Mouse (Mus musculus) ES-Bruce4 (cell line): ENCODE data around the gene Nsrp1. TPM values are rescaled to one million over a fixed set of nuclear protein-coding genes. Genes with fewer than 3 reads are reported as not detected.
"Not testable (repeated sequence)": the region's sequence is repeated elsewhere in the genome, so short reads cannot be mapped to it uniquely, and the experiment has no call there.

ENCODE experiments used
- H3K27ac ChIP-seq: 2 replicates; pipeline ENCODE4 v1.5.1; 2012; ENCODE audit warnings: low read length, inconsistent platforms; ENCODE audit not compliant: insufficient read depth
- H3K27me3 ChIP-seq: 2 replicates; pipeline ENCODE4 v1.6.1; 2012; ENCODE audit warnings: mild to moderate bottlenecking, low read length, inconsistent platforms; ENCODE audit not compliant: control insufficient read depth, poor library complexity, insufficient read depth, severe bottlenecking
- H3K36me3 ChIP-seq: 2 replicates; pipeline ENCODE4 v1.6.1; 2012; ENCODE audit warnings: inconsistent platforms, mild to moderate bottlenecking, low read length, moderate library complexity; ENCODE audit not compliant: control insufficient read depth, poor library complexity, insufficient read depth, severe bottlenecking
- H3K4me1 ChIP-seq: one replicate; pipeline ENCODE4 v1.8.1; 2011; ENCODE audit warnings: low read length; ENCODE audit not compliant: control insufficient read depth, insufficient read depth
- H3K4me3 ChIP-seq: 2 replicates; pipeline ENCODE4 v1.5.1; 2011; ENCODE audit warnings: low read depth, mild to moderate bottlenecking, low read length
- H3K9ac ChIP-seq: 2 replicates; pipeline ENCODE4 v1.6.1; 2012; ENCODE audit warnings: low read depth, mild to moderate bottlenecking, inconsistent platforms; ENCODE audit not compliant: poor library complexity, severe bottlenecking
- H3K9me3 ChIP-seq: replicated peaks from 2 replicates; pipeline ENCODE4 v1.6.1; 2012; ENCODE audit warnings: mild to moderate bottlenecking, low read length, inconsistent platforms; ENCODE audit not compliant: control insufficient read depth, poor library complexity, insufficient read depth, severe bottlenecking
- CTCF ChIP-seq: IDR thresholded peaks from one replicate; pipeline ENCODE4 v1.8.1; 2011; ENCODE audit warnings: low read depth, low read length
- EP300 ChIP-seq: IDR thresholded peaks from 2 replicates; pipeline ENCODE4 v1.6.1; 2011; ENCODE audit warnings: low read depth, low read length; ENCODE audit not compliant: insufficient read depth
- POLR2A ChIP-seq: IDR thresholded peaks from one replicate; pipeline ENCODE4 v1.8.1; 2011; ENCODE audit warnings: low read length; ENCODE audit not compliant: insufficient read depth
- polyA plus RNA-seq: library from polyadenylated mRNA; stranded (reverse); fragments of >200 nt; gene quantifications from 2 replicates; pipeline ENCODE4 v1.2.4, GENCODE M21; 2011; ENCODE audit warnings: low read depth; ENCODE audit not compliant: missing spikeins, insufficient read depth, insufficient read length

Nsrp1 gene
- 28.3 and 35.4 TPM in 2 replicates for polyA plus RNA-seq

DNA sequence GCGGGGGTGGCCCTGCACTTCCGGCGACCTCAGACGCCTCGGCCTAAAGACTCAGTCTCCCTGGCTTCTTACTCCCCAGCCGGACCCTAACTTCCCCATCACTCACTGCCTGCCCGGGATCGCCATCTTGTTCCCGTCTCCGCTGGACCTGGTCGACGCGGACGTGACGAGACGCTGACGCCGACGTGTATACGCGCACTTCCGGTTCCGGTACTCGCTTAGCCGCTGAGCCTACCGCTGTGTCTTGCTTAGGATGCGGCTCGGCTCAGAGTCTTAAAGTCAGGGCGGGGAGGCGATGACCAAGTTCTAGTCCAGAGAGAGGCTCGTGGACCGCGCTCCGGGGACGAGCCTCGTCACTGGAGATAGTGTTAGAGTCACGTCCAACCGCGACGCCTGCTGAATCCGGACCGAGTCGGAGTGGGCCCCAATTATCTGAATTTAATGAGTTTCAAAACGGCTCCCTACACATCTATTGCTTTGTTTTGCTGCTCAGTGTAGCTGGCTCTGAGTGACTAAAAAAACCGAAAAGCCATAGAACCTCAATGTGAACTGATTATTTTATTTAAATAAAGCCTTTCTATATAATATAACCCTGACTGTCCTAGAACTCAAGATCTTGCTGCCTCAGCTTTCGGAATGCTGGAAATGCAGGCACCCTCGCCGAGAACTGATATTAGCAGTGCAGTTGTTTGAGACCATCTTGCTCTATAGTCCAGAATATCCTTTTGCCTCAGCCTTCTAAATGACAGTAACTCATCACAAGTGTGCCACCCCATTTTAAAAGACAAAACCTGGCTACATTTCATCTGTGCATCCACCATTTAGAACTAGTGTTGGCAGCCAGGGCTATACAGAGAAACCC, at the start of gene Nsrp1:
Nsrp1 (minus strand) TSS at position 163 of the 862 bp plus-strand sequence.
- Histone ChIP-seq H3K27me3 (no peaks in the 10 kb centered on the region), H3K9me3 (no peaks in the 10 kb centered on the region), H3K36me3 (peaks cover 24% of the 10 kb centered on the region), H3K9ac (peak within 1 kb of the TSS; percentile 79), H3K4me1 (no peaks in the 10 kb centered on the region), H3K27ac (peak within 1 kb of the TSS; percentile 39; the same call in 1 of the 2 replicates), H3K4me3 (peak within 1 kb of the TSS; percentile 75)
- TF ChIP-seq POLR2A (peak; percentile 67), EP300 (no peak)

DNA sequence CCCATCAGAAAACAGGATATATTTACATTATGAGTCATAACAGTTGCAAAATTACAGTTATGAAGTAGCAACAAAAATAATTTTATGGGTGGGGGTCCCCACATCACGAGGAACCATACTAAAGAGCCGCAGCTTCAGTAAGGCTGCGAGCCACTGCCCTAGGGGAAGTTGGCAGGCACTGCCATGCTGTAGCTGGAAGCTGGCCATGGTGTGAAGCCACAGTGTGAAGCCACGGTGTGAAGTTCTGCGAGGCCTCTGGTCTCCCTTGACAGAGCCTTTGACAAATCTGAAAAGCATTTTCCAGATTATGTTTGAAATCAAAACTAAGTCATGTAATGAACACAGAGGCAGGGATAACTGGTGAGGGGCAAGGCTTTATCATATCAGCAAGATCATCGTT, 32.9 kb upstream of the Nsrp1 start:
- H3K9me3 ChIP-seq, result no peaks in the 10 kb centered on the region
- no peak overlapping the region for H3K4me3 ChIP-seq
- no peaks in the 10 kb centered on the region for H3K27me3 ChIP-seq
- no peak overlapping the region for H3K27ac ChIP-seq
- peaks cover 2% of the 10 kb centered on the region for H3K4me1 ChIP-seq
- no peaks in the 10 kb centered on the region for H3K36me3 ChIP-seq
- TF ChIP-seq EP300 (no peak), CTCF (no peak), POLR2A (no peak)
- H3K9ac ChIP-seq, result no peak overlapping the region

DNA sequence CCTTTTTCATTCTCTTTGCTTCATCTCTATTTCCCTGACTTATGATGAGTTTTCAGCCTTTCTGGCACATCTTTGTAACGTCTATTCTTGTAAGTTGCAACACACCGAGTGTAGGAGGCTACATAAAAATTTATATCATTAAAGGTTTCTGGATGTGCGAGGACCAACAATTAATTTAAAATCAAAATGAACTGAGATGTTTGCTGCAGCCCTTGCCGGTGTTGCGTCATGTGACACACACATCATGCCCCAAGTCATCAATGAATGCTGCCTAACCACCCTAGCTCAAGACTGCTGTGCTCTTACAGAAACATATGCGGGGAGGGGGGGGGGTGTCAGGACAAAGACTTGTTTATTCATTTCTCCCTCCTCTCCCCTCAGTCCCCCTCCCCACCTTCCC, 30.2 kb upstream of the Nsrp1 start:
- H3K27ac ChIP-seq, result no peak overlapping the region
- H3K9ac ChIP-seq, result no peak overlapping the region
- no peaks in the 10 kb centered on the region for H3K36me3 ChIP-seq
- no peaks in the 10 kb centered on the region for H3K27me3 ChIP-seq
- no peak for TF ChIP-seq POLR2A
- no peak for TF ChIP-seq CTCF
- TF ChIP-seq EP300, result no peak
- H3K9me3 ChIP-seq, result no peaks in the 10 kb centered on the region
- H3K4me1 ChIP-seq, result peaks cover 2% of the 10 kb centered on the region
- no peak overlapping the region for H3K4me3 ChIP-seq

DNA sequence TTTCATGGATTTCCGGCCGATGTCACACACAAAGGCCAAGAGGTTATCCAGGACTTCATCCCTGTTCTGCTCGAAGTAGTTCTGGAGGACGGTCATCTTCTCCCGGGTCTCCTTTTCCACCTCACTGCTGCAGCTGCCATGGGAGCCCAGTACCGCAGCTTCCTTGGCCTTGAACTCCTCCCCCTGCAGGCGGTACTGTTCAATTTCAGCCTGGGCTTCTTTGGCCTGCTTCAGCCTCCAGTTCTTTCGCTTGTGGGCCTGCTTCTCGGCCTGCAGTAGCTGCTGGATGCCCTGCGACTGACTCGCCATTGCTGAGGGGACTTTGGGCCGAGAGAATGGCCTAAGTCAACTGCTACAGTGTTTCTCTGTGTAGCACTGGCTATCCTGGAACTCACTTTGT, 29.6 kb upstream of the Nsrp1 start:
- not testable (repeated sequence) for H3K27me3 ChIP-seq, H3K9me3 ChIP-seq, H3K36me3 ChIP-seq, H3K9ac ChIP-seq, H3K4me1 ChIP-seq, H3K27ac ChIP-seq, H3K4me3 ChIP-seq
- peak; percentile 9 for TF ChIP-seq CTCF

DNA sequence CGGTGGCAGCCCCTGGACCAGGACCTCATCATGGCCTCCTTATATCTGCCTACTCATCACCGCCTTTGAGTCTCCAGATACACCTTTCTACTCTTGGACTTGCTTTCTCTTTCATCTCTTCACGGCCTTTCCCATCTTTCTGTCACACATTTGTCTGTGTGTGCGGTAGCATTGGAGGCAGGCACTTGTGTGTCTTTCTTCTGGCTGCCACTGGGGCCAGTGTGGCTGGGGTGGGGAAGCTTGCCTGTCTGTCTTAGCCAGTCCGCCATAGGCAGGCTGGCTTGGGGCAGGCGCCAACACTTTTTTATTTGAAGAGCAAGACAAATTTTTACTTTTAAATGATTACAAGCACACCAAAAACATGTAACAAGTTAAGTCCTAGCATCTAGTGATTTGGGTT, 28.7 kb upstream of the Nsrp1 start:
- H3K4me1 ChIP-seq, result peaks cover 2% of the 10 kb centered on the region
- TF ChIP-seq EP300 (no peak), POLR2A (no peak), CTCF (no peak)
- H3K27ac ChIP-seq, result no peak overlapping the region
- H3K9ac ChIP-seq, result no peak overlapping the region
- no peaks in the 10 kb centered on the region for H3K9me3 ChIP-seq
- H3K4me3 ChIP-seq, result no peak overlapping the region
- H3K36me3 ChIP-seq, result no peaks in the 10 kb centered on the region
- H3K27me3 ChIP-seq, result peaks cover 2% of the 10 kb centered on the region; the same call in 1 of the 2 replicates

DNA sequence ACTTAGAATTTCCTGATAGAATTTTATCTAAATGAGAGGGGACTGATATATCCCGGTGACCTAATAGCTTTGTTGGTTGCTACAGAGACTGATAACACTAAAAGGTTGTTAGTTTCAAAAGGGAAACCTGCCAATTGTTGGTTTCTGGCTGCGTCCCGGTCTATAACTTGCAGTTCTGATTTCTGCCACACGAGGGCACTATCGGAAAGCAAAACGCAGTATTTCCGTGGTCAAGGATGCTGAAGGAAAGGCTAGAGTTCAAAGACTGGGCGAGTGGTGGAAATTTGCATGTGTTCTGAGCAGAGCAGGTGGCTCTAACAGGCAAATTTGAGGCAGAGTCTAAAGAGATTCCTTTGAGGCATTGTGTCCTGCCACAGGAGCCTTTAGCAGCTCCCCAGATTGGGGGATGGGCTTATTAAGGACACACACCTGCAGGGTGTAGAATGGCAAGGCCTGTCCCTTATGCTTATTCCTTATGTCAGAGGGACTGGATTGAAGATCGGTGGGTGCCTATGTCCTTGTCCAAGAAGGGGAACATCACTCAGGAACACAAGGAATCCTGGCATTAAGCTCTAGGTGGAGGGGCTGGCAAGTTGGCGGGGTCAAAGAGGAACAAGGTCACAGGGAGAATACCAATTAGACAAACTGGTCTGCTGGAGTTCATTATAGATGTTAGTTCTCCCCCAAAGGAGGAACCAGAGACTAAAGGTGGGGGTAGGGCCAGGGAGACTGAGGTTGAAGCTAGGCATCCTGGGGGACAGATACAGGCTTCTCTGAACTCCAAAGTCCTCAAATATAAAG, 22.1 kb upstream of the Nsrp1 start:
- H3K36me3 ChIP-seq, result no peaks in the 10 kb centered on the region
- no peak for TF ChIP-seq EP300
- peak; percentile 59 for TF ChIP-seq CTCF
- no peak for TF ChIP-seq POLR2A

More for the DNA sequence above, 22.1 kb upstream of the Nsrp1 start:
- no peaks in the 10 kb centered on the region for H3K9me3 ChIP-seq
- no peak overlapping the region for H3K9ac ChIP-seq
- H3K27me3 ChIP-seq, result peaks cover 2% of the 10 kb centered on the region; the same call in 1 of the 2 replicates
- H3K27ac ChIP-seq, result no peak overlapping the region
- no peak overlapping the region for H3K4me3 ChIP-seq
- no peaks in the 10 kb centered on the region for H3K4me1 ChIP-seq
